12 mouse cellular contexts compared by ENCODE assay signal in the genomic region with DNA sequence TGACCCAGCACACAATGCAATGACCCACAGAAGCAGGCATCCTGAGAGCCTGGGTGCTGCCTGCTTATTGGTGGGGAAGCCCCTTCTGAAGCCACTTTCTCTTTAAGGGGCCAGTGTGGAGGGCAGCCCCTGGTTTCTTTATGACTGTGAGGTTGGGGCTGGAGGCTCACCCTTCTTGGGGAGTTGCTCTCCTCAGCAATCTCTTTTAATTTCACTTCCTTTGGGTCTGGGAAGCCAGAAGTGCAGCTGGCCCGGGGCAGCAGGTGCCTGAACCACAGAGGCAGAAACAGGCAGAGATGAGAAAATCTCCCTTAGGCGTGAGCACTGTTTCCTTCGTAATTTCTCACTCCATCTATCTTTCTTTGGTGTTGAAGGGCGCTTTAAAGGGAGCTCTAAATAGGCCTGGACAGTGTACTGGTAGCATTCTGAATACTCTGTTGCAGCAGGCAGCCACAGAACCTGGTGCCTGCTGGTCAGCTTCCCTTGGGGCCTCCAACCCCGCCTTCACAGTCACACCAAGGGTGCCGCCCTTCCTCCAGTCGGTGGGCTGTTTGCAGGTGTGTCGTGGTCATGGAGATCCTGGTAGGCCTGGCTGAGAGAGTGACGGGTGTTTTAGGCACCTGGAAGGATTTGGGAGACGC. TPM values are rescaled to one million over a fixed set of nuclear protein-coding genes. Genes with fewer than 3 reads are reported as not detected.
DNase-seq lines count a peak whose midpoint lies in the region; ATAC-seq and TF ChIP-seq lines count a peak whose summit lies in the region.
"Had no signal": no experiment of that assay in that cellular context is flagged by ENCODE, and none has a peak within 500 bp of the region (broad histone marks: within the 10 kb centered on the region; RNA-seq: fewer than 3 reads in every experiment).

No protein-coding gene starts in this region.

- H3K4me2 ChIP-seq in forebrain, postnatal 0 days (ENCODE audit: low read depth): no peak overlapping the region
- H3K4me2 ChIP-seq: lung, embryonic 15.5 days had no signal

- TF ChIP-seq POLR2A in bone marrow, adult 2 months (IDR thresholded peaks at IDR 0.05; ENCODE audit: borderline replicate concordance, control insufficient read depth, low read depth, low read length): no peak

- peaks cover 22% of the 10 kb centered on the region for H3K27me3 ChIP-seq in megakaryocyte, embryonic 14.5 days (replicated peaks)
- H3K27me3 ChIP-seq in forebrain, postnatal 0 days (ENCODE audit: insufficient read depth, low read length): no peaks in the 10 kb centered on the region

- peak overlapping the region; percentile 82 for H3K27ac ChIP-seq in bone marrow, adult 2 months (ENCODE audit: control insufficient read depth, insufficient read depth, low read depth, low read length, poor library complexity)
- H3K27ac ChIP-seq in forebrain, postnatal 0 days (ENCODE audit: low read depth, low read length): no peak overlapping the region
- H3K27ac ChIP-seq: lung, embryonic 15.5 days had no signal

- no peak overlapping the region for H3K9ac ChIP-seq in forebrain, postnatal 0 days
- H3K9ac ChIP-seq: lung, embryonic 15.5 days had no signal

- 6% methylated on average over 10 of the region's 10 CpGs for WGBS in bone marrow, adult 2 months
- WGBS in forebrain, postnatal 0 days: 61% methylated on average over 10 of the region's 10 CpGs

- H3K36me3 ChIP-seq in megakaryocyte, embryonic 14.5 days (replicated peaks; ENCODE audit: low read length): peaks cover 8% of the 10 kb centered on the region
- H3K36me3 ChIP-seq in forebrain, postnatal 0 days (ENCODE audit: insufficient read depth): no peaks in the 10 kb centered on the region
- H3K36me3 ChIP-seq: lung, embryonic 15.5 days had no signal

- H3K4me3 ChIP-seq in bone marrow, adult 2 months (replicated peaks; ENCODE audit: control insufficient read depth, low read depth, low read length): no peak overlapping the region
- peak overlapping the region; percentile 79 for H3K4me3 ChIP-seq in megakaryocyte, embryonic 14.5 days (replicated peaks)
- no peak overlapping the region for H3K4me3 ChIP-seq in forebrain, postnatal 0 days (ENCODE audit: low read depth, low read length)
- H3K4me3 ChIP-seq: lung, embryonic 15.5 days had no signal

- peaks cover 20% of the 10 kb centered on the region for H3K4me1 ChIP-seq in bone marrow, adult 2 months (ENCODE audit: control insufficient read depth, insufficient read depth, low read length)
- peaks cover 100% of the 10 kb centered on the region for H3K4me1 ChIP-seq in megakaryocyte, embryonic 14.5 days
- peaks cover 5% of the 10 kb centered on the region; the same call in 1 of the 2 replicates for H3K4me1 ChIP-seq in forebrain, postnatal 0 days (ENCODE audit: insufficient read depth)

- no peak for ATAC-seq in forebrain, postnatal 0 days

- peak; percentile 56 to 64 for DNase-seq in spleen, adult 18-20 months
- DNase-seq in spleen, adult 12 weeks (ENCODE audit: low spot score): no peak
- DNase-seq in thymus, postnatal 25 days: peak; percentile 77
- DNase-seq in embryo, embryonic 10.5 days (ENCODE audit: low spot score): no peak
- DNase-seq in adrenal gland, postnatal 25 days: no peak
- DNase-seq in forebrain, postnatal 0 days: no peak
- DNase-seq: cerebellum, adult 8-10 months; gastrocnemius, postnatal 10 days; heart, postnatal 4 days had no signal

- TF ChIP-seq CTCF in bone marrow, adult 2 months (IDR thresholded peaks at IDR 0.05; ENCODE audit: control insufficient read depth, insufficient read depth, low read length): no peak
- no peak for TF ChIP-seq CTCF in forebrain, postnatal 0 days (IDR thresholded peaks at IDR 0.05; ENCODE audit: low read depth)

- H3K9me3 ChIP-seq in megakaryocyte, embryonic 14.5 days: no peaks in the 10 kb centered on the region
- H3K9me3 ChIP-seq in forebrain, postnatal 0 days (ENCODE audit: low read length): no peaks in the 10 kb centered on the region
- H3K9me3 ChIP-seq: lung, embryonic 15.5 days had no signal

RNA-seq across cellular contexts. Expression of a gene that starts 3.5 kb away (rescaled TPM):
- 16.3 and 58.8 TPM in 2 replicates for polyA plus RNA-seq in bone marrow, adult 2 months (2011; ENCODE audit: insufficient read depth, insufficient read length, low replicate concordance, missing spikeins)
- 54.9 and 189 TPM in 2 replicates for polyA plus RNA-seq in megakaryocyte, embryonic 14.5 days (2012; ENCODE audit: insufficient read depth, low replicate concordance)
- total RNA-seq in adrenal gland, postnatal 25 days (2021): 12.2 and 14.1 TPM in 2 replicates
- 4.5 and 5.6 TPM in 2 replicates for total RNA-seq in forebrain, postnatal 0 days (2014; rRNA removed)
- 4.9 and 9.5 TPM in 2 replicates for polyA plus RNA-seq in forebrain, postnatal 0 days (2015; fragmentation: Nextera tagmentation; extraction: Ambion mirVana)

Comparison
In these comparisons a context has a peak if more than half of its experiments do, and no peak if none do; other contexts are left out.
1. DNase-seq: peak in spleen, adult 18-20 months (2 of 2) and thymus, postnatal 25 days (single experiment); none in spleen, adult 12 weeks (single experiment), embryo, embryonic 10.5 days (single experiment), adrenal gland, postnatal 25 days (single experiment) and forebrain, postnatal 0 days (single experiment).